Mouse (Mus musculus) layer of hippocampus, postnatal 25 days (tissue): ENCODE data around the gene AC129217.1. TPM values are rescaled to one million over a fixed set of nuclear protein-coding genes. Genes with fewer than 3 reads are reported as not detected.
"Not testable (repeated sequence)": the region's sequence is repeated elsewhere in the genome, so short reads cannot be mapped to it uniquely, and the experiment has no call there.

Experiments used
- DNase-seq, 2 experiments: peaks; one replicate each; pipeline ENCODE4 v3.0.0; 2022; ENCODE audit warnings: mixed read lengths in 2 of 2, low spot score in 1 of 2; ENCODE audit errors: extremely low spot score in 1 of 2
- total RNA-seq, 2 experiments: library from RNA; stranded (reverse); gene quantifications; 2 replicates each; pipeline ENCODE4 v1.2.3; 2021

The AC129217.1 gene
- total RNA-seq, 2 experiments from 2014 or later, result 4.5 TPM; not detected in 1

- DNase-seq, result no peak
Measured at GRCm38 (mm10) chr19:8822696-8823095, 6.9 kb upstream of the AC129217.1 start.

- no peak for DNase-seq
Measured at GRCm38 (mm10) chr19:8830664-8831063, 1.1 kb downstream of the AC129217.1 start.

GRCm38 (mm10) chr19:8831262-8831661, 1.7 kb downstream of the AC129217.1 start:
- DNase-seq, result no peak

GRCm38 (mm10) chr19:8832971-8833370, 3.4 kb downstream of the AC129217.1 start:
- no peak for DNase-seq

- DNase-seq, result not testable (repeated sequence)
Measured at GRCm38 (mm10) chr19:8836327-8836726, 6.8 kb downstream of the AC129217.1 start.

GRCm38 (mm10) chr19:8837251-8837791, 7.7 kb downstream of the AC129217.1 start, which contains the start of gene Bscl2:
Gene Bscl2 (plus strand): TSS chr19:8837467.
- peak; percentile 79 to 83 for DNase-seq

- peak in 1 of 2 experiments; percentile 52 for DNase-seq
Measured at GRCm38 (mm10) chr19:8838041-8838730, 8.6 kb downstream of the AC129217.1 start.

GRCm38 (mm10) chr19:8839103-8839907, 9.7 kb downstream of the AC129217.1 start, which contains the start of gene Gng3:
Gene Gng3 (minus strand): TSS chr19:8839194.
- peak; percentile 55 to 64 for DNase-seq

- DNase-seq, result peak; percentile 57 to 60
Measured at GRCm38 (mm10) chr19:8839908-8840791, 10.6 kb downstream of the AC129217.1 start.

GRCm38 (mm10) chr19:8841012-8841411, 11.4 kb downstream of the AC129217.1 start:
- no peak for DNase-seq

- DNase-seq, result no peak
Measured at GRCm38 (mm10) chr19:8842961-8843360, 13.4 kb downstream of the AC129217.1 start.

- peak; percentile 59 to 96 for DNase-seq
Measured at GRCm38 (mm10) chr19:8844371-8845129, 15.0 kb downstream of the AC129217.1 start.

- no peak for DNase-seq
Measured at GRCm38 (mm10) chr19:8848356-8848755, 18.8 kb downstream of the AC129217.1 start.

GRCm38 (mm10) chr19:8850402-8850901, 20.9 kb downstream of the AC129217.1 start, which contains the start of gene Lrrn4cl:
Gene Lrrn4cl (plus strand): TSS chr19:8850768.
- DNase-seq, result no peak

- no peak for DNase-seq
Measured at GRCm38 (mm10) chr19:8851639-8852038, 22.1 kb downstream of the AC129217.1 start.

GRCm38 (mm10) chr19:8852236-8852928, 22.8 kb downstream of the AC129217.1 start:
- DNase-seq, result no peak

GRCm38 (mm10) chr19:8853117-8853516, 23.5 kb downstream of the AC129217.1 start:
- DNase-seq, result no peak

- DNase-seq, result peak in 1 of 2 experiments; percentile 27
Measured at GRCm38 (mm10) chr19:8857689-8858088, 28.1 kb downstream of the AC129217.1 start.
